Mouse (Mus musculus) embryo, embryonic 10 days (tissue): ENCODE data around the gene Metap1.
"Not testable (repeated sequence)": the region's sequence is repeated elsewhere in the genome, so short reads cannot be mapped to it uniquely, and the experiment has no call there.

Source experiments
- DNase-seq: peaks from one replicate; pipeline ENCODE4 v3.0.0-alpha.2; 2015; ENCODE audit warnings: low spot score

The Metap1 gene

GRCm38 (mm10) chr3:138499854-138500740, 10.8 kb upstream of the Metap1 start:
- DNase-seq: peak; percentile 89

- no peak for DNase-seq
Measured at GRCm38 (mm10) chr3:138498731-138499130, 9.4 kb upstream of the Metap1 start.

- no peak for DNase-seq
Measured at GRCm38 (mm10) chr3:138495166-138496145, 6.1 kb upstream of the Metap1 start.

- no peak for DNase-seq
Measured at GRCm38 (mm10) chr3:138494565-138494964, 5.2 kb upstream of the Metap1 start.

GRCm38 (mm10) chr3:138493668-138494067, 4.4 kb upstream of the Metap1 start:
- DNase-seq: no peak

- no peak for DNase-seq
Measured at GRCm38 (mm10) chr3:138490034-138490337, 671 bp upstream of the Metap1 start.

- DNase-seq: no peak
Measured at GRCm38 (mm10) chr3:138488584-138489326, 560 bp downstream of the Metap1 start.

- no peak for DNase-seq
Measured at GRCm38 (mm10) chr3:138483240-138483639, 6.1 kb downstream of the Metap1 start.

GRCm38 (mm10) chr3:138481526-138482284, 7.6 kb downstream of the Metap1 start:
- no peak for DNase-seq

GRCm38 (mm10) chr3:138479489-138479888, 9.8 kb downstream of the Metap1 start:
- no peak for DNase-seq

- no peak for DNase-seq
Measured at GRCm38 (mm10) chr3:138471066-138471465, 18.2 kb downstream of the Metap1 start.

- DNase-seq: not testable (repeated sequence)
Measured at GRCm38 (mm10) chr3:138466656-138467055, 22.7 kb downstream of the Metap1 start.

- no peak for DNase-seq
Measured at GRCm38 (mm10) chr3:138464573-138465147, 24.7 kb downstream of the Metap1 start.

- no peak for DNase-seq
Measured at GRCm38 (mm10) chr3:138463807-138464206, 25.5 kb downstream of the Metap1 start.

- DNase-seq: peak; percentile 66
Measured at GRCm38 (mm10) chr3:138463137-138463536, 26.2 kb downstream of the Metap1 start.

- no peak for DNase-seq
Measured at GRCm38 (mm10) chr3:138461832-138462231, 27.5 kb downstream of the Metap1 start.

- DNase-seq: peak; percentile 39
Measured at GRCm38 (mm10) chr3:138460260-138460659, 29.1 kb downstream of the Metap1 start.

GRCm38 (mm10) chr3:138458441-138458840, 30.9 kb downstream of the Metap1 start:
- no peak for DNase-seq

GRCm38 (mm10) chr3:138454711-138455435, 34.4 kb downstream of the Metap1 start:
- no peak for DNase-seq

- DNase-seq: no peak
Measured at GRCm38 (mm10) chr3:138454234-138454633, 35.1 kb downstream of the Metap1 start.
